Mouse (Mus musculus) midbrain, postnatal 0 days (tissue): Measurements from ENCODE around the gene Rln3. TPM values are rescaled to one million over a fixed set of nuclear protein-coding genes. Genes with fewer than 3 reads are reported as not detected.
A peak's percentile ranks its signal among the peaks of the same experiment; 100 is the strongest.

Experiments
- ATAC-seq: fragments of 200-750 bp; cut with Nextera tagmentation; 2 replicates; pipeline ENCODE4 v1.8.0; 2017; ENCODE audit warnings: moderate number of reproducible peaks, mild to moderate bottlenecking, moderate TSS enrichment, moderate library complexity; ENCODE audit not compliant: low FRiP score
- DNase-seq: peaks from one replicate; pipeline ENCODE4 v3.0.0-alpha.2; 2015; ENCODE audit warnings: low spot score
- H3K27ac ChIP-seq: fragments of 300-500 bp; sonication (generic); 2 replicates; pipeline ENCODE4 v1.5.1; 2014; ENCODE audit warnings: low read depth, mild to moderate bottlenecking, low read length, mixed read lengths
- H3K27me3 ChIP-seq: fragments of 300-500 bp; sonication (generic); 2 replicates; pipeline ENCODE4 v1.6.1; 2014; ENCODE audit warnings: low read length, control low read depth, mixed read lengths; ENCODE audit not compliant: insufficient read depth
- H3K36me3 ChIP-seq: fragments of 300-500 bp; sonication (generic); 2 replicates; pipeline ENCODE4 v1.6.1; 2014; ENCODE audit warnings: low read length, control low read depth, mixed read lengths; ENCODE audit not compliant: insufficient read depth
- H3K4me1 ChIP-seq: fragments of 300-500 bp; sonication (generic); 2 replicates; pipeline ENCODE4 v1.6.1; 2014; ENCODE audit warnings: mild to moderate bottlenecking, control low read depth, antibody characterized with exemption, low read length, mixed read lengths; ENCODE audit not compliant: insufficient read depth
- H3K4me2 ChIP-seq: fragments of 300-500 bp; sonication (generic); 2 replicates; pipeline ENCODE4 v1.6.1; 2014; ENCODE audit warnings: low read depth, mild to moderate bottlenecking, low read length, mixed read lengths; ENCODE audit not compliant: poor library complexity, severe bottlenecking
- H3K4me3 ChIP-seq: fragments of 300-500 bp; sonication (generic); 2 replicates; pipeline ENCODE4 v1.5.1; 2014; ENCODE audit warnings: low read depth, mild to moderate bottlenecking, low read length, moderate library complexity
- H3K9ac ChIP-seq: fragments of 300-500 bp; sonication (generic); replicated peaks from 2 replicates; pipeline ENCODE4 v1.6.1; 2014; ENCODE audit warnings: mild to moderate bottlenecking, low read length, moderate library complexity, mixed read lengths; ENCODE audit not compliant: poor library complexity, severe bottlenecking
- H3K9me3 ChIP-seq: fragments of 300-500 bp; sonication (generic); 2 replicates; pipeline ENCODE4 v1.6.1; 2016; ENCODE audit warnings: low read length, control low read depth
- CTCF ChIP-seq: IDR thresholded peaks from 2 replicates; pipeline ENCODE4 v1.5.1; 2016; ENCODE audit warnings: antibody characterized with exemption, mild to moderate bottlenecking
- WGBS: fragments of 180-500 bp; shearing (Covaris S2); extraction: QIAGEN DNeasy Blood & Tissue Kit; methylation state at CpG from one replicate; pipeline ENCODE4 v1.1.7; 2014; 5-methylcytosine and 5-hydroxymethylcytosine counted together
- microRNA counts: library from miRNA; unstranded; fragments of <30 nt; microRNA quantifications from one replicate; lab custom pipeline; 2015
- microRNA-seq: library from miRNA; unstranded; fragments of <30 nt; microRNA quantifications from one replicate; pipeline ENCODE4, GENCODE M21; 2016; ENCODE audit warnings: borderline number of aligned reads
- polyA plus RNA-seq: library from polyadenylated mRNA; unstranded; fragments of >200 nt; fragmentation: Nextera tagmentation; extraction: Ambion mirVana; gene quantifications from 2 replicates; pipeline ENCODE4 v1.2.1, GENCODE M21; 2015
- total RNA-seq: library from RNA; depleted of rRNA; stranded (reverse); fragments of >200 nt; gene quantifications from 2 replicates; pipeline ENCODE4 v1.2.3, GENCODE M21; 2014; rRNA removed

The Rln3 gene
- total and polyA plus RNA-seq, 2 experiments from 2014 or later, result 1.3 to 2.7 TPM

DNA sequence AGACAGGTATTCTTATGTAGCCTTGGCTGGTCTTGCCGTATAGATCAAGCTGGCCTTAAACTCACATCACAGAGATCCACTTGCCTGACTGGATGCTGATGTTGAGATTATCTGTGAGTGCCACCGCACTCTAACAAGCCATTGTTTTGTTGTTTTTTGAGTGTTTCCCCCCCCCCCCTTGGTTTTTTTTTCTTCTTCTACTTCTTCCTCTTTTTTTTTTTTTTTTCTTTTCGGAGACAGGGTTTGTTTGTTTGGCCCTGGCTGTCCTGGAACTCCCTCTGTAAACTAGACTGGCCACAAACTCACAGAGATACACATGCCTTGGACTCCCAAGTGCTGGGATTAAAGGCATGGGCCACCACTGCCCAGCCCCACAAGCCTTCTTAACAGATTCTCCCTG, 50.8 kb downstream of the Rln3 start:
- Histone ChIP-seq H3K27me3 (no peaks in the 10 kb centered on the region), H3K27ac (no peak overlapping the region), H3K9ac (no peak overlapping the region), H3K9me3 (no peaks in the 10 kb centered on the region), H3K36me3 (peaks cover 28% of the 10 kb centered on the region), H3K4me1 (peaks cover 3% of the 10 kb centered on the region; the same call in 1 of the 2 replicates), H3K4me3 (no peak overlapping the region), H3K4me2 (no peak overlapping the region)
- no peak for TF ChIP-seq CTCF
- WGBS, result 91% methylated on average over 3 of the region's 3 CpGs
- DNase-seq (no peak), ATAC-seq (no peak)

MicroRNAs encoded within 50 kb of the gene (microRNA counts, 519-probe panel; counts per million panel counts)
- microRNA mmu-miR-1199 (lab: Ali Mortazavi, UCI) (528 counts per million, percentile 58 among the panel's probes with 10 or more counts), microRNA mmu-miR-709 (lab: Ali Mortazavi, UCI) (3,750 counts per million, percentile 79 among the panel's probes with 10 or more counts)

Small RNA genes lying within 50 kb of the gene (microRNA-seq; reads per million reads assigned to microRNA genes)
- not detected for gene Mir1199
- gene Mir709, result not detected
- gene Mir8111, result 3.0 reads per million

Other genes starting within 250 kb of the Rln3 start
- gene Adgrl1, start 144.9 kb downstream of the Rln3 start, total RNA-seq, result 394 and 593 TPM in 2 replicates
- 55.5 and 55.9 TPM in 2 replicates for gene Adgrl1, start 144.9 kb downstream of the Rln3 start, polyA plus RNA-seq
- 0.47 and 0.60 TPM in 2 replicates for gene Gm10644, start 89.8 kb downstream of the Rln3 start, total RNA-seq
- 0.36 and 0.39 TPM in 2 replicates for gene Gm10644, start 89.8 kb downstream of the Rln3 start, polyA plus RNA-seq
- gene Asf1b, start 89.5 kb downstream of the Rln3 start, total RNA-seq, result 3.9 and 20.4 TPM in 2 replicates
- 3.8 and 4.3 TPM in 2 replicates for gene Asf1b, start 89.5 kb downstream of the Rln3 start, polyA plus RNA-seq
- gene Prkaca, start 72.0 kb downstream of the Rln3 start, total RNA-seq, result 190 and 218 TPM in 2 replicates
- gene Prkaca, start 72.0 kb downstream of the Rln3 start, polyA plus RNA-seq, result 253 and 259 TPM in 2 replicates
- gene Samd1, start 47.3 kb downstream of the Rln3 start, total RNA-seq, result 65.3 and 86.9 TPM in 2 replicates
- gene Samd1, start 47.3 kb downstream of the Rln3 start, polyA plus RNA-seq, result 4.1 and 4.6 TPM in 2 replicates
- 1.2 TPM in 1 of 2 replicates, not detected in the other for gene 1700067K01Rik, start 43.5 kb downstream of the Rln3 start, total RNA-seq
- 0.58 and 0.69 TPM in 2 replicates for gene 1700067K01Rik, start 43.5 kb downstream of the Rln3 start, polyA plus RNA-seq
- gene 2210011C24Rik, start 32.8 kb downstream of the Rln3 start, total RNA-seq, result 0.66 TPM in 1 of 2 replicates, not detected in the other
- 0.43 and 1.5 TPM in 2 replicates for gene 2210011C24Rik, start 32.8 kb downstream of the Rln3 start, polyA plus RNA-seq
- gene Palm3, start 23.5 kb downstream of the Rln3 start, total RNA-seq, result 5.1 and 8.0 TPM in 2 replicates
- 4.4 and 4.9 TPM in 2 replicates for gene Palm3, start 23.5 kb downstream of the Rln3 start, polyA plus RNA-seq
- 0.71 and 1.1 TPM in 2 replicates for gene Il27ra, start 2.4 kb downstream of the Rln3 start, total RNA-seq
- 0.21 and 0.29 TPM in 2 replicates for gene Il27ra, start 2.4 kb downstream of the Rln3 start, polyA plus RNA-seq
- gene Gm10643, start 20.1 kb upstream of the Rln3 start, total RNA-seq, result 2.2 and 3.0 TPM in 2 replicates
- 1.6 and 1.7 TPM in 2 replicates for gene Gm10643, start 20.1 kb upstream of the Rln3 start, polyA plus RNA-seq
- gene Rfx1, start 21.8 kb upstream of the Rln3 start, total RNA-seq, result 28.4 and 31.7 TPM in 2 replicates
- 7.2 and 8.8 TPM in 2 replicates for gene Rfx1, start 21.8 kb upstream of the Rln3 start, polyA plus RNA-seq
- gene Dcaf15, start 59.8 kb upstream of the Rln3 start, total RNA-seq, result 62.3 and 67.6 TPM in 2 replicates
- 21.7 and 23.3 TPM in 2 replicates for gene Dcaf15, start 59.8 kb upstream of the Rln3 start, polyA plus RNA-seq
- gene Podnl1, start 81.0 kb upstream of the Rln3 start, total RNA-seq, result 0.05 and 0.19 TPM in 2 replicates
- 0.38 and 0.56 TPM in 2 replicates for gene Podnl1, start 81.0 kb upstream of the Rln3 start, polyA plus RNA-seq
- gene Cc2d1a, start 102.9 kb upstream of the Rln3 start, total RNA-seq, result 86.1 and 101 TPM in 2 replicates
- 65.9 and 70.7 TPM in 2 replicates for gene Cc2d1a, start 102.9 kb upstream of the Rln3 start, polyA plus RNA-seq
- 5.6 and 5.7 TPM in 2 replicates for gene 4930432K21Rik, start 103.0 kb upstream of the Rln3 start, total RNA-seq
- 2.2 and 2.4 TPM in 2 replicates for gene 4930432K21Rik, start 103.0 kb upstream of the Rln3 start, polyA plus RNA-seq
- 0.27 and 4.6 TPM in 2 replicates for gene Nanos3, start 140.2 kb upstream of the Rln3 start, total RNA-seq
- gene Nanos3, start 140.2 kb upstream of the Rln3 start, polyA plus RNA-seq, result 14.0 and 15.3 TPM in 2 replicates
- gene Zswim4, start 192.1 kb upstream of the Rln3 start, total RNA-seq, result 37.7 and 41.8 TPM in 2 replicates
- gene Zswim4, start 192.1 kb upstream of the Rln3 start, polyA plus RNA-seq, result 11.8 and 11.9 TPM in 2 replicates
- gene D8Ertd738e, start 204.7 kb upstream of the Rln3 start, total RNA-seq, result 110 and 143 TPM in 2 replicates
- gene D8Ertd738e, start 204.7 kb upstream of the Rln3 start, polyA plus RNA-seq, result 274 and 297 TPM in 2 replicates
- gene Mri1, start 212.3 kb upstream of the Rln3 start, total RNA-seq, result 28.8 and 31.7 TPM in 2 replicates
- 39.4 and 40.5 TPM in 2 replicates for gene Mri1, start 212.3 kb upstream of the Rln3 start, polyA plus RNA-seq
- 9.5 and 13.6 TPM in 2 replicates for gene Ccdc130, start 225.4 kb upstream of the Rln3 start, total RNA-seq
- gene Ccdc130, start 225.4 kb upstream of the Rln3 start, polyA plus RNA-seq, result 14.0 and 14.4 TPM in 2 replicates